Mouse (Mus musculus): ENCODE measurements around the gene Nudc. TPM values are rescaled to one million over a fixed set of nuclear protein-coding genes. Genes with fewer than 3 reads are reported as not detected.

The Nudc gene
- total RNA-seq (2023; ENCODE audit: inconsistent age) = 84.5 to 99.2 TPM (median 93.2 TPM) in 4 replicates

DNA sequence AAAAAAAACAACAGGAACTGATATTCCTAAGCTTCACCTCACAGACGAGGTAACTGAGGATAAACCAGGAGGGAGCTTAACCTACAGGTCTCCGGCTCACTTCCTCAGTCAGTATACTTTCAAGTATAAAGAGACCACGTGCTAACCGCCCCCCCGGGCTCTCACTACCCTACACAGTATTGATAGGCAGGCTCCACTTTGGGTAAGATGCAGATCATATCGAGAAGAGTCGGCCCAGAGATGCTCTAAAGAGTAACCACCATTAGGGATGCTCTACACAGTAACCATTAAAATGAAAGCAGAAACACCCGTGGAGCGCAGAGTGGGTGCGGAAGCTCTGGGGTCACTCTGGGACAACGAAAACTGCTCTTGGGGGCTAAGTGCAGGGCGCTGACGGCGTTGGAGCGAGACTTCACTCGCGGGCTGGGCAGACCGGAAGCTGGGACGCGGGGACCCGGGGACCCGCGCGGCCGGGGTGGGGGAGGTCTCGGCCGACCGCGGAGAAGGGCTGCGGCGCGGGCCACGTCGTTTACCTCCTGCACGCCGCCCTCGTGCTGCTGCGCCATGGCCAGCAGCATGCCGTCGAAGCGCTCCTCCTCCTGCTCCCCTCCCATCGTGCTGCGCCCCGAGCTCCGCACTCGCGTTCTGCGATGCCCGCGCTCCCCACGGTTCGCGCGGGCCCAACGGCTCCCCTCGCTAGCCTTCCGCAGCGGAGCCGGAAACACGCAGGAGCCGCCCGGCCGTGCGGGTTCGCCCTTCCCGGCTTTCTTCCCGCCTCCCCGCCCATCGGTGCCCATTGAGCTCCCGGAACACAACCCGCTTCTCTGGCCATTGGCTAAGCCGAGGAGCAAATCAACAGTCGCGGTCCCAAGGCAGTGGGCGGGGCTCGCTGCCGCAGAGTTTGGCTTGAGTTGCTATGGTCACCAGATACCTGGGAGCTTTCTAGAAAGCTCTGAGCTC, at the start of gene Nudc:
Gene Nudc, minus strand, starts transcription at position 725 of the 960 bp plus-strand sequence.

DNA sequence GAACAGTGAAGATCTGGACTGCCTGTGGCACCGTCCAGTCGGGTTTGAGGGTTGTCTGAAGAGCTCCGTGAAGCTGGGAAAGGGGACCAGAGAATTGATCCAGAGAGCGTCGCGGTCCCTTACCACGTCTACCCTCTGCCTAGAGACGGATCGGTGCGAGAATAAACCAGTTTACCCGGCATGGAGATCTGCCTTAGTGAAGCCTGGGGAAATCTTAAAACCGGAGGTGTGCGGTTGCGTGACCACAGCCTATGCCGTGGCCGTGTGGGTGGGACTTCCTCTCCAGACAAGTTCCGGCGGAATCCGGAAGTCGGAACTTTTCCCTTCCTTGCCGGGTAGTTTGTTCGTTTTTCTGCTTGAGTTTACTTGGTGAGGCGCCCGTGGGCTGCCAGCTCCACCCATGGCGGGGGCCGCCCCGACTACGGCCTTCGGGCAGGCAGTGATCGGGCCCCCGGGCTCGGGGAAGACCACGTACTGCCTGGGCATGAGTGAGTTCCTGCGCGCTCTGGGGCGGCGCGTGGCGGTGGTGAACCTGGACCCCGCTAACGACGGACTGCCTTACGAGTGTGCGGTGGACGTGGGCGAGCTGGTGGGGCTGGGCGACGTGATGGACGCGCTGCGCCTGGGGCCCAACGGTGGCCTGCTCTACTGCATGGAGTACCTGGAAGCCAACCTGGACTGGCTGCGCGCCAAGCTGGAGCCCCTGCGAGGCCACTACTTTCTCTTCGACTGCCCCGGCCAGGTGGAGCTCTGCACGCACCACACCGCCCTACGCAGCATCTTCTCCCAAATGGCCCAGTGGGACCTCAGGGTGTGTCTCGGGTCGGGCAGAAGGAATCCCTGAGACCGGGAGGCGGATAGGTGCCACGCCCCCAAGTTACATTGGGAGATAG, 38.5 kb upstream of the Nudc start, which contains the start of gene Gpn2:
Gene Gpn2, plus strand, starts transcription at position 304 of the 893 bp plus-strand sequence.

DNA sequence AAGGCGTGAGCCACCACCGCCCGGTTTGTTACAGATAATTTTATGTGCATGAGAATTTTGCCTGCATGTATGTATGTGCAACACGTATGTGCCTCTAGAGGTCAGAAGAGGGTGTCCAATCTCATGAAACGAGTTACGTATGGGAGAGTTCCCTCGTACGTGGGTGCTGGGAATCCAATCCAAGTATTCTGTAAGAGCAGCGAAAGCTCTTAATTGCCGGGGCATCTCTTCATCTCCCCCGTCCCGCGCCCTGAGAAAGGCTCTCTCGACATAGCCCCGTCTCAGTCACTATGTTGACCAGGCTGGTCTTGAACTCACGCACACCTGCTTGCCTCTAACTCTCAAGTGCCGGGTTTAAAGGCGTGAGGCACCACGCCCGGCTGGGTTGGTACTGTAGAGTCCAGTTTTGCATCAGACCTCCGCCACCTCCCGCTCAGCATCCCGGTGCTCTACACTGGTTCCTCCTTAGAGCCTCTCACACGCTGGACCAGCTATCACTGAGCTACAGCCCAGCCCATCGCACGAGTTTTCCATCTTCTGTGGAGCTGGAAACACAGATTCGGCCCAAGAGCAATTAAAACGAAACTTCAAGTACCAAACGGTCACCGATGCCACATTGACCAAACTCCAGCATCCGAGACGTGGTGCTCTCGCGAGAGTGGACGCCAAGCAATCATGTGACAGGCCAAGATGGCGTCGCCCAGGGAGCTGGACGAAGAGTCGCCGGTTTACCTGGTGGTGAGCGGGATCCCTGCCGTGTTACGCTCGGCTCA, 28.5 kb upstream of the Nudc start, which contains the start of gene Gpatch3:
Gene Gpatch3, plus strand, starts transcription at position 676 of the 773 bp plus-strand sequence.

DNA sequence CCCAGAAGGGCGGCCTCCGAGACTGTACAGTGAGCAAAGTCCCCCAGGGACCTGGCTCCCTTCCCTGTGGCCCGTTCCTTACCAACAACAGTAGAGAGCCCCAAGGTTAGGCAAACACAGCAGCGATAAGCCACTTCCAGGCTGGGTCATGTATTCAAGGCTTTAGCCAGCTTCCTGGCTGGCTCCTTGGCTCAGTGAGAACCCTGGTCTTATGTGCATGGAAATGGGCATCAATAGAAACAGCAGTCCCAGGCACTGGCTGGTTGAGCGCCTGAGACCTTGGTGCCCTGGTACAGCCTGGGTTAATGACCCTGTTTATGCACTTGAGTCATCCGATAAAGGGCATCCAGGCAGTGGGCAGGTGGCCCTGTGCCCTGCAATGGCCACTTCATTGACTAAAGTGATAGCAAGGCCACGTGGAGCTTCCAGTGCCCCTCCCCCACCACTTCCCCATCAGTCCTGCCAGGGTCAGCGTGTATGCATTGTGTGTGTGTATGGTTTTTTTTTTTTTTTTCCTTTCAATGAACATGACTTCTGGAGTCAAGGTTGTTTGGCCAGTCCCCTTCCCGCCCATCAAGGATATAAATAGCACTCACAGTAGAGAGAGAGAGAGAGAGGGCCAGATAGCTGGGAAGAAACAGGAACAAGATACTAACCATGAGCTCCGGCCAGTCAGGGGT, 7.1 kb upstream of the Nudc start, which contains the start of gene Nr0b2:
Gene Nr0b2, plus strand, starts transcription at position 609 of the 680 bp plus-strand sequence.

DNA sequence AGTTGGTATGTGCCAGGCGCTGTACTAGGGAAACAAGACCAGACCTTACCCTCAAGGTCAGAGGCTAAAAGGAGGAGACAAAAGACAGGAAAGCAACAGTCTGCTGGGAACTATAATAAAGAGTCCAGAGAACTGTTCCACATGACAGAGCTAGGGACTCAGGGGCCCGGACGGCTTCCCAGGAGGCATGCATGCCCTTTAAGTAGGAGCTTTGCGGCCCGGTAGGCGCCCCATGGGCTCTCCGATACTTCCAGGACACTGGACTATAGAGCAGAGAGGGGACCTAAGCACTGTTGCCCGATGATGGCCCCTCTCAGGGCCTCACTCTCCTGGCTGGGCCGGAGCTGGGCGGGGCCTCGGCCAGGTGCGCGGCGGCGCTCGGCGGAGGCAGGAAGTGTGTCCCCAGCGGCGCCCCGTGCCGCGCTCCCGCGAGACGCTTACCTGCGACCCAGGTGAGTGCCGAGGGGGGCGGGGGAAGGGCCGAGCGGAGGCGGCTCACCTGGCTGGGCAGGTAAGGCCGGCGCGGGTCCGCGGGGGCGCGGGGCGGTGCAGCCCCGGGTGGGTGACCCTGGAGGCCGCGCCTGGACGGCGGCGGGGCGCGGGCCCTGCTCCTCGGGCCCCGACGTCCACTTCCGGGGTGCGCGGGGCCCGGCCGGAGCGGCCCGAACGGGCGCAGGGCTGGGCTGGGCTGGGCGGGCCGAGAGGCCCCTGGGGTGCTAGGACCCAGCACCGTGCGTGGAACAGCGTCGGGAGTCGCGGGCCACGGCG, 27.0 kb downstream of the Nudc start, which contains the start of gene Kdf1:
Gene Kdf1, plus strand, starts transcription at position 363 of the 768 bp plus-strand sequence.

DNA sequence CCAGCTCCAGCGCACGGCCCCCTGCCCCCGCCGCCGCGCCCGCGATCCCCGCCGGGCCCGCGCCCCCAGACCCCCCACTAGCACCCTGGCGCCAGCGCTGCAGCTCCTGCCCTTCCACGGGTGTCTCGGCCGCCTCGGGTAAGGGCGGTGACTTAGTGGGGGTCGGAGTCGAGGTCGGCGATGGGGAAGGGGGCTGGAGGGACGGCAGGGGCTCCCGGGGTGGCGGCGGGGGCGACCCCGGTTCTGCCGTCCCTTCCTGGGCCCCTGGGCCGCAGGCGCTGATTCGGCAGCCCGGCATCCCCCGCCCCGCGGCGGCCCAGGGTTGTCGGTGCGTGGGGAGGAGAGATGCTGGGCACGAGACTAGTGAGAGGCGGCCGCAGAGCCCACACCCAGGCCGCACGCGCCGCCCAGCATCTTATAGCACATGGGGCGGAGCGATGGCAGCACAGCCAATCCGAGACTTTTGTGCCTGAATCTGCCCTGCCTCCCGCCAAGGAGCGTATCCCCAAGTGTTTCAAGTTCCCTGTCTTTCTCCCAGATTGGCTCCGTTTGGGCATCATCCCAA, 47.6 kb downstream of the Nudc start, which contains the start of gene Trnp1:
Gene Trnp1, minus strand, starts transcription at position 391 of the 565 bp plus-strand sequence.

Other genes with a start within 250 kb of the Nudc start
- 39.5 to 56.0 TPM (median 41.1 TPM) in 4 replicates for gene Wdtc1, start 192.5 kb downstream of the Nudc start, total RNA-seq (2023; ENCODE audit: inconsistent age)
- 45.8 to 52.1 TPM (median 48.3 TPM) in 4 replicates for gene Slc9a1, start 176.3 kb downstream of the Nudc start, total RNA-seq (2023; ENCODE audit: inconsistent age)
- not detected in 4 replicates for gene Tent5b, start 65.9 kb downstream of the Nudc start, total RNA-seq (2023; ENCODE audit: inconsistent age)
- 0.81 TPM in 1 of 4 replicates, not detected in the others for gene Trnp1, start 47.4 kb downstream of the Nudc start, total RNA-seq (2023; ENCODE audit: inconsistent age)
- not detected in 4 replicates for gene Kdf1, start 27.0 kb downstream of the Nudc start, total RNA-seq (2023; ENCODE audit: inconsistent age)
- gene Nr0b2, start 7.4 kb upstream of the Nudc start, total RNA-seq (2023; ENCODE audit: inconsistent age) = not detected in 4 replicates
- 25.3 to 28.1 TPM (median 25.7 TPM) in 4 replicates for gene Gpatch3, start 28.7 kb upstream of the Nudc start, total RNA-seq (2023; ENCODE audit: inconsistent age)
- gene Gpn2, start 38.4 kb upstream of the Nudc start, total RNA-seq (2023; ENCODE audit: inconsistent age) = 24.6 to 30.2 TPM (median 25.9 TPM) in 4 replicates
- 40.0 to 53.1 TPM (median 48.7 TPM) in 4 replicates for gene Sfn, start 56.2 kb upstream of the Nudc start, total RNA-seq (2023; ENCODE audit: inconsistent age)
- 227 to 260 TPM (median 255 TPM) in 4 replicates for gene Zdhhc18, start 104.2 kb upstream of the Nudc start, total RNA-seq (2023; ENCODE audit: inconsistent age)
- 18.4 to 20.5 TPM (median 20.3 TPM) in 4 replicates for gene Pigv, start 126.7 kb upstream of the Nudc start, total RNA-seq (2023; ENCODE audit: inconsistent age)
- 288 to 326 TPM (median 300 TPM) in 4 replicates for gene Arid1a, start 210.8 kb upstream of the Nudc start, total RNA-seq (2023; ENCODE audit: inconsistent age)

Measured in B cell, adult (primary cell).